Mouse (Mus musculus): ENCODE measurements around the gene Wwp2. TPM values are rescaled to one million over a fixed set of nuclear protein-coding genes. Genes with fewer than 3 reads are reported as not detected.

Wwp2 gene
- total RNA-seq, 1 experiment = 49.2 TPM

DNA sequence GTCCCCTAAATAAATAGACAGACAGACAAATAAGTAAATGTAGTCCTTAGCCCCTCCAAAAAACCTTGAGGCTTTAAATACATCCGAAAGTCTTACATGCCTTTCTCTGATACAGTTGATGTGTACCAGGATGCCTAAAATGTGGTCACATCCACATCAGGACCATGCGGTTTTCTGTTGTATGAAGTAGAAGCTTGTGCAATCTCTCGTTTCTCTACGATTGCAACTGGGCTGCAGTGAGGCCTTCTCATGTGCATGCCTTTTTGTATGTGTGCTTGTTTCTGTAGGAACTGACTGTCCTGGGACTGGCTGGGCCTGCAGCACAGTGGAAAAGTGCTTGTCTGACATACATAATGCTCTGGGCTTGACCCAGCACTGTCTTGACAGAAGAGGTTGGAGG is 88.4 kb downstream of the Wwp2 start:
- H3K9ac ChIP-seq (ENCODE audit: insufficient read depth, low read depth, low read length, poor library complexity, severe bottlenecking) = no peak overlapping the region
- H3K4me3 ChIP-seq (ENCODE audit: insufficient read depth in 1 of 2, low read depth in 1 of 2, low read length in 2 of 2, poor library complexity in 1 of 2, severe bottlenecking in 1 of 2) = no peak overlapping the region
- no peaks in the 10 kb centered on the region for H3K9me3 ChIP-seq (ENCODE audit: control insufficient read depth, insufficient read depth, low read depth, low read length)
- no peaks in the 10 kb centered on the region for H3K36me3 ChIP-seq (ENCODE audit: control insufficient read depth, insufficient read depth, low read length, poor library complexity, severe bottlenecking)
- DNase-seq (ENCODE audit: low read depth, low spot score) = no peak
- in situ Hi-C loops (cut with MboI; ENCODE audit: low sequenced_read_pairs in 2 of 2, unreplicated experiment in 2 of 2) = no loop called here
- TF ChIP-seq MAFK (IDR thresholded peaks at IDR 0.05; ENCODE audit: insufficient read depth, low read depth, low read length) = no peak
- TF ChIP-seq ZNF384 (IDR thresholded peaks at IDR 0.05; ENCODE audit: low read depth, low read length) = no peak
- TF ChIP-seq CHD2 (IDR thresholded peaks at IDR 0.05; ENCODE audit: low read depth, low read length) = no peak
- TF ChIP-seq ZC3H11A (IDR thresholded peaks at IDR 0.05; ENCODE audit: borderline replicate concordance, low read depth, low read length) = no peak
- no peak for TF ChIP-seq HCFC1 (IDR thresholded peaks at IDR 0.05; ENCODE audit: borderline replicate concordance, insufficient read depth, low read length)
- H3K4me1 ChIP-seq (ENCODE audit: control insufficient read depth in 2 of 2, insufficient read depth in 2 of 2, low read length in 2 of 2, poor library complexity in 1 of 2) = peaks cover under 1 to 5% of the 10 kb centered on the region in 2 experiments; a peak in 2 of 4 replicates
- no peak overlapping the region for H3K27ac ChIP-seq (ENCODE audit: insufficient read depth, low read depth, low read length, poor library complexity, severe bottlenecking)

DNA sequence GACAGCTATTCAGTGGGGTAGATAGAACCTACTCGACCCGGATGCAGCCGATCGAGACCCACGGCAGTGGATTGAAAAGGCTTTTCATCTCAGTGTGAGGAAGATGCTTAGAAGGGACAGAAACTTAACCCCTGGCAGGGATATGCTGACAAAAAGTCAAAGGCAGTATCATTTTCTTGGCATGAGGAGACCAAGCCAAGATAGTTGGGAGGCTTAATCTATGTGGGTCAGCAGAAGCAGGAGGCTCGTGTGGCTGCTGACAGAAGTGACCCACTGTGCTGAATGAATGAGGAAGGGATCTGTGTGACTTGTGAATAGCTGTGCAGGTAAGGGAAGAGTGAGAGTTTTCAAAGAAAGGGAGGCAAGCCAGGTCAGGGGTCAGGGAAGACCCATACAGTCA is 92.6 kb downstream of the Wwp2 start:
- Histone ChIP-seq H3K4me3 (ENCODE audit: insufficient read depth in 1 of 2, low read depth in 1 of 2, low read length in 2 of 2, poor library complexity in 1 of 2, severe bottlenecking in 1 of 2) (no peak overlapping the region), H3K9ac (ENCODE audit: insufficient read depth, low read depth, low read length, poor library complexity, severe bottlenecking) (no peak overlapping the region), H3K36me3 (ENCODE audit: control insufficient read depth, insufficient read depth, low read length, poor library complexity, severe bottlenecking) (no peaks in the 10 kb centered on the region), H3K9me3 (ENCODE audit: control insufficient read depth, insufficient read depth, low read depth, low read length) (no peaks in the 10 kb centered on the region), H3K27ac (ENCODE audit: insufficient read depth, low read depth, low read length, poor library complexity, severe bottlenecking) (no peak overlapping the region), H3K4me1 (ENCODE audit: control insufficient read depth in 2 of 2, insufficient read depth in 2 of 2, low read length in 2 of 2, poor library complexity in 1 of 2) (0 out of 4 replicates have a peak, but pooled peaks cover 0 to 2% of the 10 kb centered on the region in 2 experiments)
- TF ChIP-seq CHD2 (IDR thresholded peaks at IDR 0.05; ENCODE audit: low read depth, low read length) = no peak
- TF ChIP-seq MAFK (IDR thresholded peaks at IDR 0.05; ENCODE audit: insufficient read depth, low read depth, low read length) = no peak
- no peak for TF ChIP-seq ZNF384 (IDR thresholded peaks at IDR 0.05; ENCODE audit: low read depth, low read length)
- no peak for TF ChIP-seq ZC3H11A (IDR thresholded peaks at IDR 0.05; ENCODE audit: borderline replicate concordance, low read depth, low read length)
- TF ChIP-seq HCFC1 (IDR thresholded peaks at IDR 0.05; ENCODE audit: borderline replicate concordance, insufficient read depth, low read length) = no peak
- in situ Hi-C loops (cut with MboI; ENCODE audit: low sequenced_read_pairs in 2 of 2, unreplicated experiment in 2 of 2) = no loop called here
- DNase-seq (ENCODE audit: low read depth, low spot score) = no peak

DNA sequence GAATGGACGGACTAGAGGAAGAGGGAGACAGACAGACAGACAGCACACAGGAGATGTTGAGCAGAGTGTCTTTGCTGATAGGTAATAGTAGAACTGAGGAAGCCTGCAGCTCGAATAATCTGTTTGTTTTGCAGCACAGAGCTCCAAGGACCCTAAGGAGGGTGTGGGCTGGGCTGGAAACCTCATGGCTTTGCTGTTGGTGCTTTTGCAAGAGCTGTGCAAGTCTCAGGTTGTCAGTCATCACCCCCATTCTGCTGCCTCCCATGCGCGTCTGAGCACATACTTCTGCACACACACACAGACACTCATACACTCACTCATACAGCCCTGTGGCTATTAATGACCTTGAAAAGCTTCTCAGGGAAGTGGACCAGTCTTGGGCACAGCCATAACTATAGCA is 101.3 kb downstream of the Wwp2 start:
- H3K4me1 ChIP-seq (ENCODE audit: control insufficient read depth in 2 of 2, insufficient read depth in 2 of 2, low read length in 2 of 2, poor library complexity in 1 of 2) = no peaks in the 10 kb centered on the region
- in situ Hi-C loops (cut with MboI; ENCODE audit: low sequenced_read_pairs in 2 of 2, unreplicated experiment in 2 of 2) = no loop called here
- H3K36me3 ChIP-seq (ENCODE audit: control insufficient read depth, insufficient read depth, low read length, poor library complexity, severe bottlenecking) = peaks cover 6% of the 10 kb centered on the region; the same call in 1 of the 2 replicates
- TF ChIP-seq ZC3H11A (IDR thresholded peaks at IDR 0.05; ENCODE audit: borderline replicate concordance, low read depth, low read length) (no peak), HCFC1 (IDR thresholded peaks at IDR 0.05; ENCODE audit: borderline replicate concordance, insufficient read depth, low read length) (no peak), ZNF384 (IDR thresholded peaks at IDR 0.05; ENCODE audit: low read depth, low read length) (no peak)
- H3K27ac ChIP-seq (ENCODE audit: insufficient read depth, low read depth, low read length, poor library complexity, severe bottlenecking) = no peak overlapping the region
- H3K9ac ChIP-seq (ENCODE audit: insufficient read depth, low read depth, low read length, poor library complexity, severe bottlenecking) = no peak overlapping the region
- H3K4me3 ChIP-seq (ENCODE audit: insufficient read depth in 1 of 2, low read depth in 1 of 2, low read length in 2 of 2, poor library complexity in 1 of 2, severe bottlenecking in 1 of 2) = no peak overlapping the region
- no peaks in the 10 kb centered on the region for H3K9me3 ChIP-seq (ENCODE audit: control insufficient read depth, insufficient read depth, low read depth, low read length)
- DNase-seq (ENCODE audit: low read depth, low spot score) = no peak

DNA sequence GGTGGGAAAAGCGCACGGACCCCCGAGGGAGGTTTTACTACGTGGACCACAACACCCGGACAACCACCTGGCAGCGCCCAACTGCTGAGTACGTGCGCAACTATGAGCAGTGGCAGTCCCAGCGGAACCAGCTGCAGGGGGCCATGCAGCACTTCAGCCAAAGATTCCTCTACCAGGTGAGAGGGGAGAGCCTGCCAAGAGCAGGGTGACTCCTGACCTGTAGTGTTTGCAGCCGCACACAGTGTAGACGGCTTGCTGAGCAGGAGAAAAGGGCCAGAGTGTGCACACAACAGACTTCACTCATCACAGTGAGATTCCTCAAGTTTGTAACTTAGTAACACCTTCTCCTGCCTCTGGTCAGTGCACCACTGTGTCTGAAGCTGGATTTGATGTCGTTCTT is 104.5 kb downstream of the Wwp2 start:
- peaks cover 6% of the 10 kb centered on the region; the same call in 1 of the 2 replicates for H3K36me3 ChIP-seq (ENCODE audit: control insufficient read depth, insufficient read depth, low read length, poor library complexity, severe bottlenecking)

DNA sequence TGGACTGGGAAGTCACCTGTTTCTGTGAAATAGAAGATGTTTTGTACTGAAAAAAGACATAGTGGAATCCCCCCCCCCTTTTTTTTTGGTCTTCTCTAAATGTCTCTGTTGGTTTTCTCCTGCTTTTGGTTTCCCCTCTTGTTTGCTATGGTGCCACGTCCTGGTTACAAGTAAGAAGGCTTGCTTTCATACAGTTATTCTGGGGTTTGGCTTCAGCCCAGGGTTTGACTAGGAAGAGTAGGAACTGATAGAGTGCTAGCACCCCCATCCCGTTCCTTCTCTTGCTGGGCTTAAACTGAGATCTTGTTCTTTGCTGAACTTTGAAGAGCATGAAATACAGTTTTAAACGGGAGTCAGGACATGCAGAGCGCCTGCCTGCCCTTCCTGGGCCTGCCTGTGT is 105.2 kb downstream of the Wwp2 start:
- Histone ChIP-seq H3K36me3 (ENCODE audit: control insufficient read depth, insufficient read depth, low read length, poor library complexity, severe bottlenecking) (peaks cover 6% of the 10 kb centered on the region; the same call in 1 of the 2 replicates), H3K9ac (ENCODE audit: insufficient read depth, low read depth, low read length, poor library complexity, severe bottlenecking) (no peak overlapping the region), H3K27ac (ENCODE audit: insufficient read depth, low read depth, low read length, poor library complexity, severe bottlenecking) (no peak overlapping the region), H3K4me3 (ENCODE audit: insufficient read depth in 1 of 2, low read depth in 1 of 2, low read length in 2 of 2, poor library complexity in 1 of 2, severe bottlenecking in 1 of 2) (no peak overlapping the region), H3K9me3 (ENCODE audit: control insufficient read depth, insufficient read depth, low read depth, low read length) (no peaks in the 10 kb centered on the region), H3K4me1 (ENCODE audit: control insufficient read depth in 2 of 2, insufficient read depth in 2 of 2, low read length in 2 of 2, poor library complexity in 1 of 2) (peaks cover 4% of the 10 kb centered on the region in 2 experiments; a peak in 1 of 4 replicates)
- no peak for DNase-seq (ENCODE audit: low read depth, low spot score)
- in situ Hi-C loops (cut with MboI; ENCODE audit: low sequenced_read_pairs in 2 of 2, unreplicated experiment in 2 of 2) = no loop called here
- TF ChIP-seq HCFC1 (IDR thresholded peaks at IDR 0.05; ENCODE audit: borderline replicate concordance, insufficient read depth, low read length) (no peak), CHD2 (IDR thresholded peaks at IDR 0.05; ENCODE audit: low read depth, low read length) (no peak), MAFK (IDR thresholded peaks at IDR 0.05; ENCODE audit: insufficient read depth, low read depth, low read length) (no peak), ZC3H11A (IDR thresholded peaks at IDR 0.05; ENCODE audit: borderline replicate concordance, low read depth, low read length) (no peak), ZNF384 (IDR thresholded peaks at IDR 0.05; ENCODE audit: low read depth, low read length) (no peak)

More for the DNA sequence above, 104.5 kb downstream of the Wwp2 start:
- Histone ChIP-seq H3K27ac (ENCODE audit: insufficient read depth, low read depth, low read length, poor library complexity, severe bottlenecking) (no peak overlapping the region), H3K4me3 (ENCODE audit: insufficient read depth in 1 of 2, low read depth in 1 of 2, low read length in 2 of 2, poor library complexity in 1 of 2, severe bottlenecking in 1 of 2) (no peak overlapping the region), H3K4me1 (ENCODE audit: control insufficient read depth in 2 of 2, insufficient read depth in 2 of 2, low read length in 2 of 2, poor library complexity in 1 of 2) (peaks cover 4% of the 10 kb centered on the region in 2 experiments; a peak in 1 of 4 replicates), H3K9ac (ENCODE audit: insufficient read depth, low read depth, low read length, poor library complexity, severe bottlenecking) (no peak overlapping the region), H3K9me3 (ENCODE audit: control insufficient read depth, insufficient read depth, low read depth, low read length) (no peaks in the 10 kb centered on the region)
- DNase-seq (ENCODE audit: low read depth, low spot score) = no peak
- in situ Hi-C loops (cut with MboI; ENCODE audit: low sequenced_read_pairs in 2 of 2, unreplicated experiment in 2 of 2) = no loop called here
- TF ChIP-seq ZNF384 (IDR thresholded peaks at IDR 0.05; ENCODE audit: low read depth, low read length) = no peak

All from ES-E14 (cell line).